Mouse (Mus musculus) small intestine, adult 2 months (tissue): ENCODE results near the gene Cabcoco1. TPM values are rescaled to one million over a fixed set of nuclear protein-coding genes. Genes with fewer than 3 reads are reported as not detected.

ENCODE experiments used
- H3K27ac ChIP-seq: fragments of 200-500 bp; 2 replicates; pipeline ENCODE4 v1.5.1; 2012; ENCODE audit warnings: low read depth, low read length, control low read depth, inconsistent platforms; ENCODE audit not compliant: insufficient read depth
- H3K27me3 ChIP-seq: fragments of 200-500 bp; 2 replicates; pipeline ENCODE4 v1.6.1; 2012; ENCODE audit warnings: mild to moderate bottlenecking, moderate library complexity, low read length, inconsistent platforms; ENCODE audit not compliant: control insufficient read depth, insufficient read depth
- H3K36me3 ChIP-seq: fragments of 200-500 bp; 2 replicates; pipeline ENCODE4 v1.6.1; 2012; ENCODE audit warnings: mild to moderate bottlenecking, low read length, control low read depth, inconsistent platforms; ENCODE audit not compliant: control insufficient read depth, insufficient read depth
- H3K4me1 ChIP-seq: fragments of 200-500 bp; 2 replicates; pipeline ENCODE4 v1.6.1; 2012; ENCODE audit warnings: low read length, inconsistent platforms, mixed read lengths; ENCODE audit not compliant: control insufficient read depth, insufficient read depth, insufficient read length
- H3K4me3 ChIP-seq: fragments of 200-500 bp; 2 replicates; pipeline ENCODE4 v1.5.1; 2012; ENCODE audit warnings: low read depth, mild to moderate bottlenecking, control low read depth, inconsistent platforms, low read length, moderate library complexity
- CTCF ChIP-seq: fragments of 200-500 bp; IDR thresholded peaks from 2 replicates; pipeline ENCODE4 v1.5.1; 2012; ENCODE audit warnings: low read depth, mild to moderate bottlenecking, control low read depth, inconsistent platforms, low read length, moderate library complexity, mixed read lengths; ENCODE audit not compliant: insufficient replicate concordance, insufficient read length; ENCODE audit errors: extremely low read depth
- POLR2A ChIP-seq: fragments of 200-500 bp; IDR thresholded peaks from 2 replicates; pipeline ENCODE4 v1.6.1; 2012; ENCODE audit warnings: low read depth, mild to moderate bottlenecking, control low read depth, inconsistent platforms, low read length, moderate library complexity
- WGBS: fragments of 180-500 bp; shearing (Covaris S2); methylation state at CpG from one replicate; pipeline ENCODE4 v1.1.7; 2018; 5-methylcytosine and 5-hydroxymethylcytosine counted together
- polyA plus RNA-seq: library from polyadenylated mRNA; depleted of rRNA; stranded (reverse); fragments of >200 nt; gene quantifications from 2 replicates; pipeline ENCODE4 v1.2.3, GENCODE M21; 2012

Cabcoco1 gene
- polyA plus RNA-seq, 1 experiment: not detected

- no peak overlapping the region for H3K4me3 ChIP-seq
- H3K4me1 ChIP-seq: peaks cover 11% of the 10 kb centered on the region; the same call in 1 of the 2 replicates
- no peaks in the 10 kb centered on the region for H3K36me3 ChIP-seq
- WGBS: 64% methylated on average over 8 of the region's 8 CpGs
- H3K27me3 ChIP-seq: no peaks in the 10 kb centered on the region
- TF ChIP-seq CTCF (no peak), POLR2A (no peak)
- peak overlapping the region; percentile 29 for H3K27ac ChIP-seq
Observed at GRCm38 (mm10) chr10:68445244-68445811, 96.4 kb downstream of the Cabcoco1 start.

- H3K36me3 ChIP-seq: no peaks in the 10 kb centered on the region
- H3K4me3 ChIP-seq: no peak overlapping the region
- no peak overlapping the region for H3K27ac ChIP-seq
- 87% methylated on average over 14 of the region's 14 CpGs for WGBS
- no peak for TF ChIP-seq CTCF
- TF ChIP-seq POLR2A: no peak
- H3K4me1 ChIP-seq: peaks cover 11% of the 10 kb centered on the region; the same call in 1 of the 2 replicates
- no peaks in the 10 kb centered on the region for H3K27me3 ChIP-seq
Observed at GRCm38 (mm10) chr10:68444361-68445114, 97.2 kb downstream of the Cabcoco1 start.

- Histone ChIP-seq H3K27ac (no peak overlapping the region), H3K36me3 (no peaks in the 10 kb centered on the region), H3K4me1 (peaks cover 11% of the 10 kb centered on the region; the same call in 1 of the 2 replicates), H3K4me3 (no peak overlapping the region), H3K27me3 (no peaks in the 10 kb centered on the region)
- TF ChIP-seq CTCF (no peak), POLR2A (no peak)
- 10% methylated on average over 7 of the region's 7 CpGs for WGBS
Observed at GRCm38 (mm10) chr10:68443132-68443531, 98.6 kb downstream of the Cabcoco1 start.

- Histone ChIP-seq H3K27ac (no peak overlapping the region), H3K4me1 (peaks cover 11% of the 10 kb centered on the region; the same call in 1 of the 2 replicates), H3K4me3 (no peak overlapping the region), H3K36me3 (no peaks in the 10 kb centered on the region), H3K27me3 (no peaks in the 10 kb centered on the region)
- 44% methylated on average over 3 of the region's 3 CpGs for WGBS
- TF ChIP-seq POLR2A: no peak
- no peak for TF ChIP-seq CTCF
Observed at GRCm38 (mm10) chr10:68442713-68443112, 99.0 kb downstream of the Cabcoco1 start.

- Histone ChIP-seq H3K27ac (no peak overlapping the region), H3K27me3 (no peaks in the 10 kb centered on the region), H3K4me3 (no peak overlapping the region), H3K4me1 (peaks cover 11% of the 10 kb centered on the region; the same call in 1 of the 2 replicates), H3K36me3 (no peaks in the 10 kb centered on the region)
- 83% methylated on average over 10 of the region's 10 CpGs for WGBS
- TF ChIP-seq POLR2A (no peak), CTCF (no peak)
Observed at GRCm38 (mm10) chr10:68441931-68442662, 99.6 kb downstream of the Cabcoco1 start.

GRCm38 (mm10) chr10:68440515-68440914 is 101.2 kb downstream of the Cabcoco1 start:
- 85% methylated on average over 8 of the region's 8 CpGs for WGBS
- Histone ChIP-seq H3K4me1 (peaks cover 5% of the 10 kb centered on the region; the same call in 1 of the 2 replicates), H3K4me3 (no peak overlapping the region), H3K27me3 (no peaks in the 10 kb centered on the region), H3K27ac (no peak overlapping the region), H3K36me3 (no peaks in the 10 kb centered on the region)
- TF ChIP-seq CTCF (no peak), POLR2A (no peak)
